Mouse (Mus musculus) stomach, embryonic 16.5 days (tissue): ENCODE measurements around the gene Tmem126b. TPM values are rescaled to one million over a fixed set of nuclear protein-coding genes. Genes with fewer than 3 reads are reported as not detected.

Source experiments
- ATAC-seq: fragments of 200-750 bp; cut with Nextera tagmentation; 2 replicates; pipeline ENCODE4 v1.8.0; 2017; ENCODE audit warnings: moderate number of reproducible peaks, moderate TSS enrichment; ENCODE audit not compliant: insufficient read depth, low FRiP score
- H3K27ac ChIP-seq: fragments of 300-500 bp; sonication (generic); 2 replicates; pipeline ENCODE4 v1.5.1; 2014; ENCODE audit warnings: low read length
- H3K27me3 ChIP-seq: fragments of 300-500 bp; sonication (generic); 2 replicates; pipeline ENCODE4 v1.6.1; 2014; ENCODE audit warnings: low read length, control low read depth, mixed read lengths; ENCODE audit not compliant: control insufficient read depth, insufficient read depth
- H3K36me3 ChIP-seq: fragments of 300-500 bp; sonication (generic); 2 replicates; pipeline ENCODE4 v1.6.1; 2014; ENCODE audit warnings: low read length; ENCODE audit not compliant: control insufficient read depth, insufficient read depth
- H3K4me1 ChIP-seq: fragments of 300-500 bp; sonication (generic); 2 replicates; pipeline ENCODE4 v1.6.1; 2014; ENCODE audit warnings: low read length, control low read depth, mixed read lengths; ENCODE audit not compliant: control insufficient read depth, insufficient read depth
- H3K4me2 ChIP-seq: fragments of 300-500 bp; sonication (generic); 2 replicates; pipeline ENCODE4 v1.6.1; 2014; ENCODE audit warnings: low read depth, low read length, mixed read lengths
- H3K4me3 ChIP-seq: fragments of 300-500 bp; sonication (generic); replicated peaks from 2 replicates; pipeline ENCODE4 v1.5.1; 2014; ENCODE audit warnings: mild to moderate bottlenecking, low read length
- H3K9ac ChIP-seq: fragments of 300-500 bp; sonication (generic); 2 replicates; pipeline ENCODE4 v1.6.1; 2014; ENCODE audit warnings: low read length
- H3K9me3 ChIP-seq: fragments of 300-500 bp; sonication (generic); replicated peaks from 2 replicates; pipeline ENCODE4 v1.6.1; 2016; ENCODE audit warnings: low read length, control low read depth; ENCODE audit not compliant: control insufficient read depth
- WGBS: fragments of 180-500 bp; shearing (Covaris S2); extraction: QIAGEN DNeasy Blood & Tissue Kit; methylation state at CpG from one replicate; pipeline ENCODE4 v1.1.7; 2014; 5-methylcytosine and 5-hydroxymethylcytosine counted together
- polyA plus RNA-seq: library from polyadenylated mRNA; unstranded; fragments of >200 nt; fragmentation: Nextera tagmentation; extraction: Ambion mirVana; gene quantifications from 2 replicates; pipeline ENCODE4 v1.2.1, GENCODE M21; 2015

The Tmem126b gene
- polyA plus RNA-seq, 1 experiment from 2014 or later = 32.9 TPM

- Histone ChIP-seq H3K4me3 (no peak overlapping the region), H3K27ac (no peak overlapping the region), H3K4me2 (no peak overlapping the region), H3K9me3 (no peaks in the 10 kb centered on the region), H3K4me1 (no peaks in the 10 kb centered on the region), H3K36me3 (no peaks in the 10 kb centered on the region), H3K9ac (no peak overlapping the region), H3K27me3 (no peaks in the 10 kb centered on the region)
- no peak for ATAC-seq
Observed at GRCm38 (mm10) chr7:90432221-90432620, 43.6 kb downstream of the Tmem126b start.

GRCm38 (mm10) chr7:90427006-90427405 lies 48.8 kb downstream of the Tmem126b start:
- H3K4me2 ChIP-seq = peak overlapping the region; percentile 79
- H3K4me1 ChIP-seq = 0 out of 2 replicates have a peak, but pooled peaks cover 6% of the 10 kb centered on the region
- 47% methylated on average over 9 of the region's 9 CpGs for WGBS
- ATAC-seq = no peak
- H3K36me3 ChIP-seq = no peaks in the 10 kb centered on the region
- H3K4me3 ChIP-seq = peak overlapping the region; percentile 50
- H3K9me3 ChIP-seq = no peaks in the 10 kb centered on the region
- H3K9ac ChIP-seq = peak overlapping the region; percentile 58
- no peaks in the 10 kb centered on the region for H3K27me3 ChIP-seq
- peak overlapping the region; percentile 16; the same call in 1 of the 2 replicates for H3K27ac ChIP-seq

GRCm38 (mm10) chr7:90426020-90427001 lies 49.5 kb downstream of the Tmem126b start, which contains the start of gene Ccdc89:
Gene Ccdc89, plus strand, starts transcription at chr7:90426577.
- Histone ChIP-seq H3K36me3 (no peaks in the 10 kb centered on the region), H3K9ac (peak within 1 kb of the TSS; percentile 61), H3K27ac (peak within 1 kb of the TSS; percentile 60), H3K4me2 (peak within 1 kb of the TSS; percentile 79), H3K9me3 (no peaks in the 10 kb centered on the region), H3K27me3 (no peaks in the 10 kb centered on the region), H3K4me1 (0 out of 2 replicates have a peak, but pooled peaks cover 6% of the 10 kb centered on the region), H3K4me3 (peak within 1 kb of the TSS; percentile 50)
- peak; percentile 100 for ATAC-seq
- 15% methylated on average over 29 of the region's 29 CpGs for WGBS

Other genes with a start within 250 kb of the Tmem126b start
- gene Ccdc83, start 210.2 kb downstream of the Tmem126b start, polyA plus RNA-seq = not detected in 2 replicates
- gene Sytl2, start 173.7 kb downstream of the Tmem126b start, polyA plus RNA-seq = 24.6 and 30.8 TPM in 2 replicates
- 1.1 and 1.2 TPM in 2 replicates for gene Ccdc89, start 49.4 kb downstream of the Tmem126b start, polyA plus RNA-seq
- gene Crebzf, start 33.3 kb downstream of the Tmem126b start, polyA plus RNA-seq = 12.5 and 17.4 TPM in 2 replicates
- gene Tmem126a, start 18.8 kb downstream of the Tmem126b start, polyA plus RNA-seq = 93.4 and 104 TPM in 2 replicates
- 4.3 and 4.7 TPM in 2 replicates for gene Dlg2, start 671 bp upstream of the Tmem126b start, polyA plus RNA-seq